Mouse (Mus musculus): Measurements from ENCODE around the gene Col2a1. TPM values are rescaled to one million over a fixed set of nuclear protein-coding genes. Genes with fewer than 3 reads are reported as not detected.
A peak's percentile ranks its signal among the peaks of the same experiment; 100 is the strongest.

Col2a1 gene
- polyA plus RNA-seq, 1 experiment from 2014 or later = 23.9 TPM

GRCm38 (mm10) chr15:98035076-98035755 is 30.7 kb upstream of the Col2a1 start:
- H3K4me2 ChIP-seq (replicated peaks; ENCODE audit: low read depth, low read length) = no peak overlapping the region
- no peak for ATAC-seq (ENCODE audit: low FRiP score, low TSS enrichment)
- no peaks in the 10 kb centered on the region for H3K4me1 ChIP-seq (ENCODE audit: control insufficient read depth, insufficient read depth, low read length)
- H3K9ac ChIP-seq (ENCODE audit: low read depth, low read length) = no peak overlapping the region
- H3K27ac ChIP-seq (ENCODE audit: low read depth, low read length) = no peak overlapping the region
- H3K9me3 ChIP-seq (ENCODE audit: control insufficient read depth, low read length) = no peaks in the 10 kb centered on the region
- 15% methylated on average over 3 of the region's 3 CpGs for WGBS
- no peak overlapping the region for H3K4me3 ChIP-seq (ENCODE audit: low read length)
- no peaks in the 10 kb centered on the region for H3K27me3 ChIP-seq (ENCODE audit: control insufficient read depth, insufficient read depth, low read length)
- H3K36me3 ChIP-seq (ENCODE audit: control insufficient read depth, insufficient read depth, low read length) = peaks cover 33% of the 10 kb centered on the region

- peaks cover 17% of the 10 kb centered on the region; the same call in 1 of the 2 replicates for H3K36me3 ChIP-seq (ENCODE audit: control insufficient read depth, insufficient read depth, low read length)
- ATAC-seq (ENCODE audit: low FRiP score, low TSS enrichment) = no peak
- WGBS = 66% methylated on average over 9 of the region's 9 CpGs
- no peaks in the 10 kb centered on the region for H3K9me3 ChIP-seq (ENCODE audit: control insufficient read depth, low read length)
- no peak overlapping the region for H3K4me3 ChIP-seq (ENCODE audit: low read length)
- H3K4me1 ChIP-seq (ENCODE audit: control insufficient read depth, insufficient read depth, low read length) = peaks cover 5% of the 10 kb centered on the region
- H3K27ac ChIP-seq (ENCODE audit: low read depth, low read length) = no peak overlapping the region
- no peak overlapping the region for H3K4me2 ChIP-seq (replicated peaks; ENCODE audit: low read depth, low read length)
- no peak overlapping the region for H3K9ac ChIP-seq (ENCODE audit: low read depth, low read length)
- no peaks in the 10 kb centered on the region for H3K27me3 ChIP-seq (ENCODE audit: control insufficient read depth, insufficient read depth, low read length)
These were observed 28.8 kb upstream of the Col2a1 start for GRCm38 (mm10) chr15:98033233-98033748.

GRCm38 (mm10) chr15:98029798-98030197 is 25.3 kb upstream of the Col2a1 start:
- H3K27me3 ChIP-seq (ENCODE audit: control insufficient read depth, insufficient read depth, low read length) = 0 out of 2 replicates have a peak, but pooled peaks cover under 1% of the 10 kb centered on the region
- no peak for ATAC-seq (ENCODE audit: low FRiP score, low TSS enrichment)
- H3K4me2 ChIP-seq (replicated peaks; ENCODE audit: low read depth, low read length) = no peak overlapping the region
- no peak overlapping the region for H3K27ac ChIP-seq (ENCODE audit: low read depth, low read length)
- peaks cover 38% of the 10 kb centered on the region for H3K4me1 ChIP-seq (ENCODE audit: control insufficient read depth, insufficient read depth, low read length)
- H3K4me3 ChIP-seq (ENCODE audit: low read length) = no peak overlapping the region
- H3K9ac ChIP-seq (ENCODE audit: low read depth, low read length) = no peak overlapping the region
- WGBS = 77% methylated on average over 6 of the region's 6 CpGs
- no peaks in the 10 kb centered on the region for H3K9me3 ChIP-seq (ENCODE audit: control insufficient read depth, low read length)
- no peaks in the 10 kb centered on the region for H3K36me3 ChIP-seq (ENCODE audit: control insufficient read depth, insufficient read depth, low read length)

- Histone ChIP-seq H3K4me3 (ENCODE audit: low read length) (no peak overlapping the region), H3K4me2 (replicated peaks; ENCODE audit: low read depth, low read length) (0 out of 2 replicates have a peak overlapping the region, but pooled peaks have one; percentile 1), H3K9me3 (ENCODE audit: control insufficient read depth, low read length) (no peaks in the 10 kb centered on the region), H3K27me3 (ENCODE audit: control insufficient read depth, insufficient read depth, low read length) (0 out of 2 replicates have a peak, but pooled peaks cover 3% of the 10 kb centered on the region), H3K9ac (ENCODE audit: low read depth, low read length) (0 out of 2 replicates have a peak overlapping the region, but pooled peaks have one; percentile 8), H3K4me1 (ENCODE audit: control insufficient read depth, insufficient read depth, low read length) (peaks cover 39% of the 10 kb centered on the region), H3K27ac (ENCODE audit: low read depth, low read length) (peak overlapping the region; percentile 73; the same call in 1 of the 2 replicates), H3K36me3 (ENCODE audit: control insufficient read depth, insufficient read depth, low read length) (no peaks in the 10 kb centered on the region)
- ATAC-seq (ENCODE audit: low FRiP score, low TSS enrichment) = peak; percentile 71
- 22% methylated on average over 12 of the region's 12 CpGs for WGBS
These were observed 22.7 kb upstream of the Col2a1 start for GRCm38 (mm10) chr15:98026967-98027904.

GRCm38 (mm10) chr15:98025611-98026010 is 21.1 kb upstream of the Col2a1 start:
- ATAC-seq (ENCODE audit: low FRiP score, low TSS enrichment) = peak; percentile 57
- Histone ChIP-seq H3K4me3 (ENCODE audit: low read length) (no peak overlapping the region), H3K27ac (ENCODE audit: low read depth, low read length) (no peak overlapping the region; the same call in 1 of the 2 replicates), H3K9me3 (ENCODE audit: control insufficient read depth, low read length) (no peaks in the 10 kb centered on the region), H3K9ac (ENCODE audit: low read depth, low read length) (no peak overlapping the region), H3K4me1 (ENCODE audit: control insufficient read depth, insufficient read depth, low read length) (peaks cover 45% of the 10 kb centered on the region), H3K4me2 (replicated peaks; ENCODE audit: low read depth, low read length) (no peak overlapping the region), H3K36me3 (ENCODE audit: control insufficient read depth, insufficient read depth, low read length) (no peaks in the 10 kb centered on the region), H3K27me3 (ENCODE audit: control insufficient read depth, insufficient read depth, low read length) (0 out of 2 replicates have a peak, but pooled peaks cover 3% of the 10 kb centered on the region)
- 16% methylated on average over 4 of the region's 4 CpGs for WGBS

GRCm38 (mm10) chr15:98023137-98023536 is 18.6 kb upstream of the Col2a1 start:
- no peak overlapping the region for H3K4me3 ChIP-seq (ENCODE audit: low read length)
- no peak overlapping the region for H3K4me2 ChIP-seq (replicated peaks; ENCODE audit: low read depth, low read length)
- H3K36me3 ChIP-seq (ENCODE audit: control insufficient read depth, insufficient read depth, low read length) = no peaks in the 10 kb centered on the region
- H3K27ac ChIP-seq (ENCODE audit: low read depth, low read length) = no peak overlapping the region
- H3K27me3 ChIP-seq (ENCODE audit: control insufficient read depth, insufficient read depth, low read length) = 0 out of 2 replicates have a peak, but pooled peaks cover 3% of the 10 kb centered on the region
- ATAC-seq (ENCODE audit: low FRiP score, low TSS enrichment) = no peak
- H3K9me3 ChIP-seq (ENCODE audit: control insufficient read depth, low read length) = no peaks in the 10 kb centered on the region
- H3K9ac ChIP-seq (ENCODE audit: low read depth, low read length) = no peak overlapping the region
- WGBS = 37% methylated on average over 3 of the region's 3 CpGs
- peaks cover 45% of the 10 kb centered on the region for H3K4me1 ChIP-seq (ENCODE audit: control insufficient read depth, insufficient read depth, low read length)

GRCm38 (mm10) chr15:98021886-98022285 is 17.4 kb upstream of the Col2a1 start:
- Histone ChIP-seq H3K27ac (ENCODE audit: low read depth, low read length) (no peak overlapping the region), H3K27me3 (ENCODE audit: control insufficient read depth, insufficient read depth, low read length) (0 out of 2 replicates have a peak, but pooled peaks cover 3% of the 10 kb centered on the region), H3K9ac (ENCODE audit: low read depth, low read length) (no peak overlapping the region), H3K9me3 (ENCODE audit: control insufficient read depth, low read length) (no peaks in the 10 kb centered on the region), H3K4me3 (ENCODE audit: low read length) (no peak overlapping the region), H3K4me1 (ENCODE audit: control insufficient read depth, insufficient read depth, low read length) (peaks cover 34% of the 10 kb centered on the region), H3K4me2 (replicated peaks; ENCODE audit: low read depth, low read length) (no peak overlapping the region), H3K36me3 (ENCODE audit: control insufficient read depth, insufficient read depth, low read length) (no peaks in the 10 kb centered on the region)
- 5% methylated on average over 2 of the region's 2 CpGs for WGBS
- ATAC-seq (ENCODE audit: low FRiP score, low TSS enrichment) = 0 out of 2 replicates have a peak, but pooled peaks have one; percentile 55

GRCm38 (mm10) chr15:98019047-98019446 is 14.6 kb upstream of the Col2a1 start:
- Histone ChIP-seq H3K4me2 (replicated peaks; ENCODE audit: low read depth, low read length) (no peak overlapping the region), H3K4me3 (ENCODE audit: low read length) (no peak overlapping the region), H3K9ac (ENCODE audit: low read depth, low read length) (no peak overlapping the region), H3K4me1 (ENCODE audit: control insufficient read depth, insufficient read depth, low read length) (peaks cover 13% of the 10 kb centered on the region), H3K36me3 (ENCODE audit: control insufficient read depth, insufficient read depth, low read length) (no peaks in the 10 kb centered on the region), H3K27ac (ENCODE audit: low read depth, low read length) (no peak overlapping the region), H3K27me3 (ENCODE audit: control insufficient read depth, insufficient read depth, low read length) (no peaks in the 10 kb centered on the region), H3K9me3 (ENCODE audit: control insufficient read depth, low read length) (no peaks in the 10 kb centered on the region)
- no peak for ATAC-seq (ENCODE audit: low FRiP score, low TSS enrichment)
- WGBS = 57% methylated on average over 3 of the region's 3 CpGs
